Mouse (Mus musculus) retina, postnatal 7 days (tissue): Measurements from ENCODE around the gene Fgfr2.

Experiments used
- DNase-seq: peaks from one replicate; pipeline ENCODE4 v3.0.0-alpha.2; 2012; ENCODE audit warnings: low read depth, low spot score

Gene Fgfr2

GRCm38 (mm10) chr7:132617021-132617564, 506.1 kb downstream of the Fgfr2 start:
- DNase-seq, result no peak

GRCm38 (mm10) chr7:132616391-132616790, 506.8 kb downstream of the Fgfr2 start:
- no peak for DNase-seq

- no peak for DNase-seq
These were observed 507.8 kb downstream of the Fgfr2 start for GRCm38 (mm10) chr7:132615346-132615745.

GRCm38 (mm10) chr7:132611530-132611929, 511.6 kb downstream of the Fgfr2 start:
- DNase-seq, result no peak

GRCm38 (mm10) chr7:132610468-132611318, 512.5 kb downstream of the Fgfr2 start, which contains the start of gene Lhpp:
TSS of gene Lhpp (plus strand) at chr7:132610638.
- DNase-seq, result peak; percentile 71

GRCm38 (mm10) chr7:132608316-132609020, 514.7 kb downstream of the Fgfr2 start:
- DNase-seq, result no peak

- no peak for DNase-seq
These were observed 517.5 kb downstream of the Fgfr2 start for GRCm38 (mm10) chr7:132605689-132606088.

GRCm38 (mm10) chr7:132604720-132605119, 518.4 kb downstream of the Fgfr2 start:
- DNase-seq, result no peak

GRCm38 (mm10) chr7:132600926-132601325, 522.2 kb downstream of the Fgfr2 start:
- DNase-seq, result no peak

GRCm38 (mm10) chr7:132600026-132600425, 523.1 kb downstream of the Fgfr2 start:
- no peak for DNase-seq

GRCm38 (mm10) chr7:132599071-132599975, 523.8 kb downstream of the Fgfr2 start, which contains the start of gene Nkx1-2:
TSS of gene Nkx1-2 (minus strand) at chr7:132599637.
- DNase-seq, result no peak

GRCm38 (mm10) chr7:132597251-132598041, 525.7 kb downstream of the Fgfr2 start:
- no peak for DNase-seq

- DNase-seq, result no peak
These were observed 526.4 kb downstream of the Fgfr2 start for GRCm38 (mm10) chr7:132596557-132597250.

- DNase-seq, result no peak
These were observed 527.4 kb downstream of the Fgfr2 start for GRCm38 (mm10) chr7:132595787-132596186.

- DNase-seq, result no peak
These were observed 528.8 kb downstream of the Fgfr2 start for GRCm38 (mm10) chr7:132594325-132594724.

GRCm38 (mm10) chr7:132593762-132594161, 529.4 kb downstream of the Fgfr2 start:
- no peak for DNase-seq

GRCm38 (mm10) chr7:132589610-132590009, 533.5 kb downstream of the Fgfr2 start:
- no peak for DNase-seq

GRCm38 (mm10) chr7:132587167-132587566, 536.0 kb downstream of the Fgfr2 start:
- DNase-seq, result no peak

GRCm38 (mm10) chr7:132585695-132586491, 537.3 kb downstream of the Fgfr2 start:
- DNase-seq, result no peak
